Mouse (Mus musculus) neural tube, embryonic 11.5 days (tissue): ENCODE data around the gene Bet1l. TPM values are rescaled to one million over a fixed set of nuclear protein-coding genes. Genes with fewer than 3 reads are reported as not detected.

ENCODE experiments used
- ATAC-seq: fragments of 200-750 bp; cut with Nextera tagmentation; 2 replicates; pipeline ENCODE4 v1.8.0; 2017; ENCODE audit warnings: moderate number of reproducible peaks, mild to moderate bottlenecking, moderate TSS enrichment, moderate library complexity; ENCODE audit not compliant: insufficient read depth, low FRiP score, low TSS enrichment
- DNase-seq: peaks from one replicate; pipeline ENCODE4 v3.0.0-alpha.2; 2015; ENCODE audit warnings: low spot score
- H3K27ac ChIP-seq: fragments of 300-500 bp; sonication (generic); 2 replicates; pipeline ENCODE4 v1.5.1; 2014; ENCODE audit warnings: low read depth, mild to moderate bottlenecking, low read length
- H3K27me3 ChIP-seq: fragments of 300-500 bp; sonication (generic); 2 replicates; pipeline ENCODE4 v1.6.1; 2014; ENCODE audit warnings: mild to moderate bottlenecking, low read length, mixed read lengths; ENCODE audit not compliant: control insufficient read depth, insufficient read depth
- H3K36me3 ChIP-seq: fragments of 300-500 bp; sonication (generic); 2 replicates; pipeline ENCODE4 v1.6.1; 2014; ENCODE audit warnings: mild to moderate bottlenecking, low read length, moderate library complexity, mixed read lengths; ENCODE audit not compliant: control insufficient read depth, insufficient read depth
- H3K4me1 ChIP-seq: fragments of 300-500 bp; sonication (generic); 2 replicates; pipeline ENCODE4 v1.6.1; 2014; ENCODE audit warnings: low read length, mixed read lengths; ENCODE audit not compliant: control insufficient read depth, insufficient read depth
- H3K4me2 ChIP-seq: fragments of 300-500 bp; sonication (generic); 2 replicates; pipeline ENCODE4 v1.6.1; 2014; ENCODE audit warnings: low read depth, mild to moderate bottlenecking, moderate library complexity
- H3K4me3 ChIP-seq: fragments of 300-500 bp; sonication (generic); 2 replicates; pipeline ENCODE4 v1.5.1; 2014; ENCODE audit warnings: low read depth, low read length
- H3K9ac ChIP-seq: fragments of 300-500 bp; sonication (generic); 2 replicates; pipeline ENCODE4 v1.6.1; 2014; ENCODE audit warnings: mild to moderate bottlenecking, low read length
- H3K9me3 ChIP-seq: fragments of 300-500 bp; sonication (generic); 2 replicates; pipeline ENCODE4 v1.6.1; 2016; ENCODE audit warnings: low read length; ENCODE audit not compliant: control insufficient read depth
- WGBS: fragments of 180-500 bp; shearing (Covaris S2); extraction: QIAGEN DNeasy Blood & Tissue Kit; methylation state at CpG from one replicate; pipeline ENCODE4 v1.1.7; 2014; 5-methylcytosine and 5-hydroxymethylcytosine counted together
- polyA plus RNA-seq: library from polyadenylated mRNA; unstranded; fragments of >200 nt; fragmentation: Nextera tagmentation; extraction: Ambion mirVana; gene quantifications from 2 replicates; pipeline ENCODE4 v1.2.1, GENCODE M21; 2014

Gene Bet1l
- polyA plus RNA-seq, 1 experiment from 2014 or later = 27.4 TPM

GRCm38 (mm10) chr7:140877364-140877763, 20.0 kb upstream of the Bet1l start:
- DNase-seq = no peak
- ATAC-seq = no peak
- Histone ChIP-seq H3K4me1 (0 out of 2 replicates have a peak, but pooled peaks cover 2% of the 10 kb centered on the region), H3K4me3 (no peak overlapping the region), H3K4me2 (no peak overlapping the region), H3K9ac (no peak overlapping the region), H3K27me3 (no peaks in the 10 kb centered on the region), H3K9me3 (no peaks in the 10 kb centered on the region), H3K27ac (no peak overlapping the region), H3K36me3 (no peaks in the 10 kb centered on the region)
- 88% methylated on average over 6 of the region's 6 CpGs for WGBS

DNA sequence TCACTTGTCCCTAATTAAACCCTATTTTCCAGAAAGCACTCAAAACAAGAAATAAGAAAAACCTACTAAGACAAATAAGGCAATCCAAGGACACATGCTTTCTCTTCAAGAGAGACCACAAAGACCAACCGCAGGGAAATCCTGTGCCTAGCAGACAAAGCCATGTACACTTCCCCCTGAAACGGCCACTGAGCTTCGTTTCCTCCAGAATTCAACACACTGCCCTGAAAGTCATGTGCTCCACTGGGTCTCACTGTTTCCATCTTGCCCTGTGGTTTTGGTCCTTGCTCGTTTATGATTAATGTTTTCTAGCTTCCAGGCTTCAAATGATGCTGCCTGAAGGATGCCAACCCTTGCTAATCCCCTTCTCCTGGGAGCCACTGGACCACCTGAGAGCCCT, 16.8 kb upstream of the Bet1l start:
- no peaks in the 10 kb centered on the region for H3K27me3 ChIP-seq
- no peak overlapping the region for H3K4me3 ChIP-seq
- no peaks in the 10 kb centered on the region for H3K9me3 ChIP-seq
- no peak overlapping the region for H3K9ac ChIP-seq
- no peak overlapping the region for H3K4me2 ChIP-seq
- no peak overlapping the region for H3K27ac ChIP-seq
- ATAC-seq (no peak), DNase-seq (no peak)
- H3K4me1 ChIP-seq = no peaks in the 10 kb centered on the region
- H3K36me3 ChIP-seq = no peaks in the 10 kb centered on the region
- WGBS = 91% methylated on average over 4 of the region's 4 CpGs

DNA sequence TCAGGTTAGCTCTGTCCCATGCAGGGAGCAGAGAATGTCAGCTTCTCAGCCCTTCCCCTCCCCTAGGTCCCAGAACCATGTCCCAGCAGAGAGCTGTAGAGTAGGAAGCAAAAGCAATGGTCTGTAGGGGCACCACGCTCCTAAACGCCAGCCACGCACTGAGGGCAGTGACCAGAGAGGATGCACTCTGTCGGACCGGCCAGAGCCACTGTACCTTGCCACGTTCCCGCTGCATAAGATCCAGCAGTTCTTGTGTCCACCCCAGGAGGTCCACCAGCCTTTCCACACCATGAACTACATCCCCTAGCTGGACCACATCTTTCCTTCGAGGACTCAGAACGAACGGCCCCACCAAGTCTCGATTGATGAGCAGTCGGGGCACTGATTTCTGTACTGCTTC, 7.4 kb upstream of the Bet1l start:
- peaks cover 15% of the 10 kb centered on the region; the same call in 1 of the 2 replicates for H3K36me3 ChIP-seq
- no peak overlapping the region for H3K4me3 ChIP-seq
- ATAC-seq = no peak
- H3K4me2 ChIP-seq = no peak overlapping the region
- H3K9ac ChIP-seq = no peak overlapping the region
- 91% methylated on average over 12 of the region's 12 CpGs for WGBS
- DNase-seq = no peak
- no peaks in the 10 kb centered on the region for H3K4me1 ChIP-seq
- H3K9me3 ChIP-seq = no peaks in the 10 kb centered on the region
- no peaks in the 10 kb centered on the region for H3K27me3 ChIP-seq
- no peak overlapping the region for H3K27ac ChIP-seq

DNA sequence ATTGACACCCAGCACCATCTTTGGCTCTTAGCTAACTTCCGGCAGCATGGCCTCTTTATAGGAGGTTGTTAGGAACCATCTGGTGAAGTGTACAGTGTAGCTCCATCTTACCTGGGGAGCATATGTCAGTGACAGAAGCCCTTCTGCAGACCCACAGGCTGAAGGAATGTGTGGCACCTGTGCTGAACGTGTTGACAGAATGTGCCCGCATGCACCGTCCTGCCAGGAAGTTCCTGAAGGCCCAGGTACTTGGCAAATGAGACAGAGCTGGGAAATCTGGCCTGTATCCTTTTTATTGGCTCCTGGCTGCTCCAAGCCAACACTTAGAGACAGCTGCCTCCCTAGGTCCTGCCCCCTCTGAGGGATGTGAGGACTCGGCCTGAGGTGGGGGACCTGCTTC, 3.4 kb upstream of the Bet1l start:
- ATAC-seq = no peak
- WGBS = 91% methylated on average over 5 of the region's 5 CpGs

GRCm38 (mm10) chr7:140859997-140860396, 2.6 kb upstream of the Bet1l start:
- H3K9me3 ChIP-seq = no peaks in the 10 kb centered on the region
- no peak overlapping the region for H3K4me3 ChIP-seq
- peaks cover 15% of the 10 kb centered on the region; the same call in 1 of the 2 replicates for H3K36me3 ChIP-seq
- no peak overlapping the region for H3K9ac ChIP-seq
- 81% methylated on average over 6 of the region's 6 CpGs for WGBS
- no peak overlapping the region for H3K27ac ChIP-seq
- no peak for DNase-seq
- no peak for ATAC-seq
- no peaks in the 10 kb centered on the region for H3K27me3 ChIP-seq
- no peak overlapping the region for H3K4me2 ChIP-seq
- H3K4me1 ChIP-seq = peaks cover 19% of the 10 kb centered on the region

More for the DNA sequence above, 3.4 kb upstream of the Bet1l start:
- no peak for DNase-seq
- Histone ChIP-seq H3K27ac (no peak overlapping the region), H3K27me3 (no peaks in the 10 kb centered on the region), H3K4me1 (peaks cover 12% of the 10 kb centered on the region), H3K4me3 (no peak overlapping the region), H3K9ac (no peak overlapping the region), H3K4me2 (no peak overlapping the region), H3K9me3 (no peaks in the 10 kb centered on the region), H3K36me3 (peaks cover 15% of the 10 kb centered on the region; the same call in 1 of the 2 replicates)

DNA sequence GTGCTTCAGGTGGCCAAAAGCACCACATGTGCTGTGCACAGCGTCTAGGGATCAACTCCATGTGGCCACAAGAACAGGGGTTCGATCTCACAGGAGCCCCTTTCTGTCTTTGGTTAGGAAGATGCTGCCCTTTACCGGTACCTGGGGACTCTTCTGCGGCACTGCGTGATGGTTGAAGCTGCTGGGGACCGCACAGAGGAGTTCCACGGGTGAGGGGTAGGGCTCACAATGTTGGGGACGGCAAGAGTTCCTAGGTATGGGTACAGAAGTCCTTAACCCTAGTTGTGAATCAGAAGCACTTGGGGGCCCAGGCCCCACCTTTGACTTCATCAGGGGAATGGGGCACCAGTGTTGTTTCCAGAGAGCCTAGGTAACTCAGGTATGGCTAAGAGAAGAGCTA, 1.4 kb upstream of the Bet1l start:
- Histone ChIP-seq H3K4me3 (peak overlapping the region; percentile 13; the same call in 1 of the 2 replicates), H3K9me3 (no peaks in the 10 kb centered on the region), H3K27me3 (no peaks in the 10 kb centered on the region), H3K4me1 (peaks cover 21% of the 10 kb centered on the region), H3K9ac (peak overlapping the region; percentile 85), H3K4me2 (peak overlapping the region; percentile 99), H3K36me3 (peaks cover 17% of the 10 kb centered on the region; the same call in 1 of the 2 replicates), H3K27ac (no peak overlapping the region)
- no peak for DNase-seq
- 97% methylated on average over 8 of the region's 8 CpGs for WGBS
- no peak for ATAC-seq

GRCm38 (mm10) chr7:140856785-140857549, 410 bp downstream of the Bet1l start, which contains the start of gene Ric8a:
Ric8a (plus strand) TSS chr7:140856957.
- Histone ChIP-seq H3K4me2 (peak within 1 kb of the TSS; percentile 99), H3K4me3 (peak within 1 kb of the TSS; percentile 57), H3K27me3 (no peaks in the 10 kb centered on the region), H3K27ac (peak within 1 kb of the TSS; percentile 86), H3K9me3 (no peaks in the 10 kb centered on the region), H3K36me3 (peaks cover 14% of the 10 kb centered on the region), H3K9ac (peak within 1 kb of the TSS; percentile 85), H3K4me1 (peaks cover 21% of the 10 kb centered on the region)
- ATAC-seq = peak; percentile 63
- WGBS = under 1% methylated on average over 49 of the region's 50 CpGs
- DNase-seq = peak; percentile 82

DNA sequence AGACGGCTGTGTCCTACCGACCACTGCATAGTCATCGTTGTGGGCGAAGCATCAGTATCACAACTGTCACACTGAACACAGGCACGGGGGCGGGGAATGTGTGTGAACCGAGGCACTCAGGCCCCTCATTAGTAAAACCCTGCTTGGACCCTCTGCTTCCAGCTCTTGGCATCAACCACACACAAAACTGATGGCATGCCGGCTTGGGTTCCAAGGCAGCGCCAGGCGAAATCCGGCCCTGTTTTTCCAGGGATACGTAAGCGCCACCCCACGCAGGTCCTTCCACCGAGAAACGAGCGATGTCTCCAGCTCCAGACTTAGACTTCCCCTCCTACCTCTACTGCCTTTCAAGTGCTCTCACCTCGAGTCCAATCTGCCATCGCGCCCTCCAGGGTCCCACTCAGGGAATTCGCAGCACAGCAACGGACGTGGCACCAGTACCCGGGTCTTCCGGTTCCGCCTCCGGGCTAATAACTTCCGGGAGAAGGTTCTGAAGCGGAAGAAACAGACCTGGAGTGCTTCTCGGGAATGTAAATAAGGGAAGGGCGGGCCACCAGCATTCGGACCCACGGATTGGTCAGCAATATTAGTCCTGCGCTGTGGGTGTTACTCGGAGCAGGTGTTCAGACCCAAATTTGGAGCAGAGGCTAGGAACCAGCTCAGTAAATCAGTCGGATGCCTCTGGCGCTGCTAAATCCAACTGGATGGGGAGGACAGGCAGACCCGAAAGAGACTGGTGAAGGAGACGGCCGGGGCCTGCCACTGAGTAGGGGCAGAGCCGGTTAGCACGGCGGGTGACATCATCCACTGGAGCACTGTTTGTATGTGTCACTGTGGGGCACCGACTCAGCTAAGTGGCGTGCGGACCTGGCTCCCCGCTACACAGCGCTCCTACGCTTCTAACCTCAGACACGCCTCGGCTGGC, 1.3 kb downstream of the Bet1l start, which contains the start of gene Gm45785:
Gm45785 (minus strand) TSS at position 472 of the 925 bp plus-strand sequence.
- H3K27ac ChIP-seq = peak within 1 kb of the TSS; percentile 86

More for the DNA sequence above, 1.3 kb downstream of the Bet1l start, which contains the start of gene Gm45785:
- Histone ChIP-seq H3K36me3 (peaks cover 10% of the 10 kb centered on the region), H3K9me3 (no peaks in the 10 kb centered on the region), H3K9ac (peak within 1 kb of the TSS; percentile 85), H3K27me3 (no peaks in the 10 kb centered on the region), H3K4me2 (peak within 1 kb of the TSS; percentile 99), H3K4me3 (peak within 1 kb of the TSS; percentile 57), H3K4me1 (peaks cover 21% of the 10 kb centered on the region)
- WGBS = 2% methylated on average over 51 of the region's 51 CpGs
- peak; percentile 78 for ATAC-seq
- peak; percentile 90 for DNase-seq
